Mouse (Mus musculus) thymus, adult 2 months (tissue): ENCODE data around the gene Cd3g. TPM values are rescaled to one million over a fixed set of nuclear protein-coding genes. Genes with fewer than 3 reads are reported as not detected.
A peak's percentile ranks its signal among the peaks of the same experiment; 100 is the strongest.

Experiments used
- DNase-seq: peaks from one replicate; pipeline ENCODE4 v3.0.0; 2021
- H3K27ac ChIP-seq: fragments of 200-500 bp; 2 replicates; pipeline ENCODE4 v1.5.1; 2012; ENCODE audit warnings: low read length, control low read depth; ENCODE audit not compliant: control insufficient read depth, insufficient read depth
- H3K27me3 ChIP-seq: fragments of 200-500 bp; 2 replicates; pipeline ENCODE4 v1.6.1; 2012; ENCODE audit warnings: mild to moderate bottlenecking, low read length, moderate library complexity, mixed read lengths; ENCODE audit not compliant: control insufficient read depth, insufficient read depth
- H3K36me3 ChIP-seq: fragments of 200-500 bp; 2 replicates; pipeline ENCODE4 v1.6.1; 2012; ENCODE audit warnings: mild to moderate bottlenecking, low read length, moderate library complexity; ENCODE audit not compliant: control insufficient read depth, insufficient read depth
- H3K4me1 ChIP-seq: fragments of 200-500 bp; replicated peaks from 2 replicates; pipeline ENCODE4 v1.6.1; 2012; ENCODE audit warnings: low read length; ENCODE audit not compliant: control insufficient read depth, insufficient read depth
- H3K4me3 ChIP-seq: fragments of 200-500 bp; 2 replicates; pipeline ENCODE4 v1.5.1; 2012; ENCODE audit warnings: mild to moderate bottlenecking, low read length, control low read depth, moderate library complexity; ENCODE audit not compliant: control insufficient read depth, insufficient read depth
- CTCF ChIP-seq: fragments of 200-500 bp; IDR thresholded peaks from 2 replicates; pipeline ENCODE4 v1.5.1; 2012; ENCODE audit warnings: mild to moderate bottlenecking, control low read depth, low read length, moderate library complexity, borderline replicate concordance; ENCODE audit not compliant: control insufficient read depth, poor library complexity, insufficient read depth; ENCODE audit errors: extremely low read depth
- POLR2A ChIP-seq: fragments of 200-500 bp; IDR thresholded peaks from 2 replicates; pipeline ENCODE4 v1.6.1; 2012; ENCODE audit warnings: mild to moderate bottlenecking, low read length, control low read depth, moderate library complexity; ENCODE audit not compliant: control insufficient read depth, poor library complexity, insufficient read depth; ENCODE audit errors: extremely low read depth
- WGBS: fragments of 180-500 bp; shearing (Covaris S2); methylation state at CpG from one replicate; pipeline ENCODE4 v1.1.7; 2018; 5-methylcytosine and 5-hydroxymethylcytosine counted together
- polyA plus RNA-seq: library from polyadenylated mRNA; depleted of rRNA; stranded (reverse); fragments of >200 nt; gene quantifications from 2 replicates; pipeline ENCODE4 v1.2.3, GENCODE M21; 2012

The Cd3g gene
- polyA plus RNA-seq, 1 experiment: 216 TPM

GRCm38 (mm10) chr9:44999776-45000175 is 19.5 kb upstream of the Cd3g start:
- Histone ChIP-seq H3K4me3 (no peak overlapping the region), H3K4me1 (peaks cover 36% of the 10 kb centered on the region), H3K27me3 (no peaks in the 10 kb centered on the region), H3K27ac (peak overlapping the region; percentile 5; the same call in 1 of the 2 replicates), H3K36me3 (peaks cover 44% of the 10 kb centered on the region)
- TF ChIP-seq CTCF (no peak), POLR2A (no peak)
- no peak for DNase-seq
- WGBS: 67% methylated on average over 5 of the region's 5 CpGs

GRCm38 (mm10) chr9:44999171-44999570 is 18.9 kb upstream of the Cd3g start:
- H3K27me3 ChIP-seq: no peaks in the 10 kb centered on the region
- WGBS: 51% methylated on average over 6 of the region's 6 CpGs
- no peak for DNase-seq
- TF ChIP-seq POLR2A (no peak), CTCF (no peak)
- H3K4me3 ChIP-seq: no peak overlapping the region
- H3K4me1 ChIP-seq: peaks cover 36% of the 10 kb centered on the region
- peaks cover 38% of the 10 kb centered on the region for H3K36me3 ChIP-seq
- peak overlapping the region; percentile 5 for H3K27ac ChIP-seq

- WGBS: 4% methylated on average over 11 of the region's 11 CpGs
- H3K27ac ChIP-seq: peak overlapping the region; percentile 44
- peak; percentile 55 for DNase-seq
Measured at GRCm38 (mm10) chr9:44998138-44998537, 17.9 kb upstream of the Cd3g start.

GRCm38 (mm10) chr9:44996590-44996989 is 16.4 kb upstream of the Cd3g start:
- peak; percentile 59 for DNase-seq
- H3K4me3 ChIP-seq: no peak overlapping the region
- H3K27me3 ChIP-seq: no peaks in the 10 kb centered on the region
- H3K36me3 ChIP-seq: peaks cover 13% of the 10 kb centered on the region
- peaks cover 36% of the 10 kb centered on the region for H3K4me1 ChIP-seq
- no peak for TF ChIP-seq POLR2A
- no peak for TF ChIP-seq CTCF
- peak overlapping the region; percentile 68 for H3K27ac ChIP-seq
- WGBS: 72% methylated on average over 7 of the region's 7 CpGs

More at GRCm38 (mm10) chr9:44998138-44998537, 17.9 kb upstream of the Cd3g start:
- no peaks in the 10 kb centered on the region for H3K27me3 ChIP-seq
- TF ChIP-seq POLR2A (no peak), CTCF (no peak)
- H3K4me1 ChIP-seq: peaks cover 36% of the 10 kb centered on the region
- H3K4me3 ChIP-seq: no peak overlapping the region
- H3K36me3 ChIP-seq: peaks cover 28% of the 10 kb centered on the region

GRCm38 (mm10) chr9:44994962-44995361 is 14.7 kb upstream of the Cd3g start:
- H3K4me3 ChIP-seq: no peak overlapping the region
- no peak overlapping the region for H3K27ac ChIP-seq
- peaks cover 35% of the 10 kb centered on the region for H3K4me1 ChIP-seq
- no peaks in the 10 kb centered on the region for H3K36me3 ChIP-seq
- TF ChIP-seq POLR2A (no peak), CTCF (no peak)
- DNase-seq: no peak
- H3K27me3 ChIP-seq: no peaks in the 10 kb centered on the region
- 63% methylated on average over 4 of the region's 4 CpGs for WGBS

- no peak for DNase-seq
- H3K27me3 ChIP-seq: no peaks in the 10 kb centered on the region
- 47% methylated on average over 2 of the region's 2 CpGs for WGBS
- H3K4me1 ChIP-seq: peaks cover 19% of the 10 kb centered on the region
- no peaks in the 10 kb centered on the region for H3K36me3 ChIP-seq
- no peak for TF ChIP-seq CTCF
- TF ChIP-seq POLR2A: no peak
- no peak overlapping the region for H3K4me3 ChIP-seq
- H3K27ac ChIP-seq: no peak overlapping the region
Measured at GRCm38 (mm10) chr9:44993268-44993667, 13.0 kb upstream of the Cd3g start.

GRCm38 (mm10) chr9:44992271-44992670 is 12.0 kb upstream of the Cd3g start:
- DNase-seq: no peak
- no peaks in the 10 kb centered on the region for H3K27me3 ChIP-seq
- H3K27ac ChIP-seq: no peak overlapping the region
- TF ChIP-seq POLR2A (no peak), CTCF (no peak)
- peaks cover 14% of the 10 kb centered on the region for H3K4me1 ChIP-seq
- no peaks in the 10 kb centered on the region for H3K36me3 ChIP-seq
- H3K4me3 ChIP-seq: no peak overlapping the region
